Mouse (Mus musculus): ENCODE measurements around the gene Numb. TPM values are rescaled to one million over a fixed set of nuclear protein-coding genes. Genes with fewer than 3 reads are reported as not detected.

Numb gene
- polyA plus RNA-seq, 1 experiment from 2014 or later, result 30.9 TPM

DNA sequence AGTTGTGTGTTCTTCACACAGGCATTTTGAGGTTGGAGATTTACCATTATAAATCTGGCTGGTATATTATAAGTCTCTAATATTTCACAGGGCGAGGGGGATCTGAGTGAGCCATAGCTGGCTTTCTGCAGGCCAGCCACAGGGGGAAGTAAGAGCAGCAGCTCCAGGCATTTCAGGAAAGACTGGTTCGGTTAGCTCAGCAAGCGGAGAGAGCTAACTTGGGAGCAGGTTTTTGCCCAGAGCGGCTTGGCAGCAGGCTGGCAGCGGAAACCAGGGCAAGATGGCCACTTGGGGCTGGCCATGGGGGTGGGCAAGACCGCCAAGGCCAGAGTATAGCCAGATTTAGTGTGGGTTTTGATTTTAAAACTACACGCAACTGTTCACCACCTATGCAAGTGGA is 39.2 kb downstream of the Numb start:
- DNase-seq (ENCODE audit: low read depth, low spot score) (no peak), ATAC-seq (no peak)
- no peak for TF ChIP-seq CTCF (IDR thresholded peaks at IDR 0.05)
- in situ Hi-C loops (cut with MboI; ENCODE audit: low pct_unique_long_range_greater_than_20kb), result no loop called here
- ChIA-PET POLR2A (no interaction called here), CTCF (no interaction called here)
- H3K27me3 ChIP-seq, result no peaks in the 10 kb centered on the region

DNA sequence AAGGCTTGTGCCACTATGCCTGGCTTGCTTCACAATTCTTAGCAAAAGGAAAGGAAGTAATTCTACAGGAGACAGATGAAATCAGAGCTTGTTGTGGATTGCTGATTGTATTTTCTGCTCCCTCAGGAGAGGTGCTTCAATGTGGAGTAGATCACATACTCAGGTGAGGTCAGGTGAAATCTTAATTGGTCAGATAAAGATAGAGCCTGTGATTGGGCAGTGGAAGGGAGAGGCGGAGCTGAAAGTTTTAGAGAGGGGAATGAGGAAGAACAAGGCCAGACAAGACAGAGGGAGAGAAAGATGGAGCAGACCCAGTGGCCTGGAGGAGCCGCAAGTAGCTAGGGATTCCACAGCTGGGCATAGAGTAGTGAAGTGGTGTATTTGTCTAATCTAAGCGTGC is 39.6 kb downstream of the Numb start:
- POLR2A ChIA-PET, result no interaction called here
- in situ Hi-C loops (cut with MboI; ENCODE audit: low pct_unique_long_range_greater_than_20kb), result no loop called here
- ATAC-seq (no peak), DNase-seq (ENCODE audit: low read depth, low spot score) (no peak)
- no peak for TF ChIP-seq CTCF (IDR thresholded peaks at IDR 0.05)
- CTCF ChIA-PET, result no interaction called here
- H3K27me3 ChIP-seq, result no peaks in the 10 kb centered on the region

DNA sequence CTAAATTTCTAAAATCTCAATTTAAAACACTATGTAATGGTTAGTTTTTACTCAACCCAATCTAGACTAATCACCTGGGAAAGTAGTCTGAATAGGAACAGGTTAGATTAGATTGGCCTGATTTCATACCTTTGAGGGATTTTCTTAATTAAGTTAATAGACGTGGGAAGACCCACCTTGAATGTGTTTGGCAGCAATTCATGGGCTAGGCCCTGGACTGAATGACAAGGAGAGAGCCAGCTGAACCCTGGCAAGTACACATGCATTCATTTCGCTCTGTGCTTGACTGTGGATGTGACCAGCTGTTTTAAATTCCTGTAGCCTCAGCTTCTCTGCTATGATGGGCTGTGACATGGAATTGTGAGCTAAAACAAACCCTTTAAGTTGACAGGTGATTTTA is 40.8 kb downstream of the Numb start:
- no peaks in the 10 kb centered on the region for H3K27me3 ChIP-seq
- in situ Hi-C loops (cut with MboI; ENCODE audit: low pct_unique_long_range_greater_than_20kb), result no loop called here
- DNase-seq (ENCODE audit: low read depth, low spot score) (no peak), ATAC-seq (no peak)
- POLR2A ChIA-PET, result no interaction called here
- TF ChIP-seq CTCF (IDR thresholded peaks at IDR 0.05), result no peak
- CTCF ChIA-PET, result no interaction called here

DNA sequence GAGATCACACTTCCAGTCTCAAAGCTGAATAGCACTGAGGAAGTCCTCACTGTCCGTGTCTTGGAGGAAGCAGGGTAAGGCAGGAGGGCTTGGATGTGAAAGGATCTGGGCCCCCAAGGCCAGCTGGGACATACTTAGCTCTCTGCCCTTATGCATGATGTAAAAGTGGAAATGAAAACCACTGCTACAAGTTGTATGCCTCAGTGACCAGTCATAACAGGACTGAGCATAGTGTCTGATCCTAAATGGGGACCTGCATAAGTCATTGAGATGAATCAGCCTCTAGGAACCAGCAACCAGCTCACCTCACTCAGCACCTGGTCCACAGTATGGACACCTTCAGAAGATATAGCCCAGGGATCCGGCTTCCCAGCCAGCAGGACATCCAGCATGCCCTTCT is 46.6 kb downstream of the Numb start:
- TF ChIP-seq CTCF (IDR thresholded peaks at IDR 0.05), result no peak

DNA sequence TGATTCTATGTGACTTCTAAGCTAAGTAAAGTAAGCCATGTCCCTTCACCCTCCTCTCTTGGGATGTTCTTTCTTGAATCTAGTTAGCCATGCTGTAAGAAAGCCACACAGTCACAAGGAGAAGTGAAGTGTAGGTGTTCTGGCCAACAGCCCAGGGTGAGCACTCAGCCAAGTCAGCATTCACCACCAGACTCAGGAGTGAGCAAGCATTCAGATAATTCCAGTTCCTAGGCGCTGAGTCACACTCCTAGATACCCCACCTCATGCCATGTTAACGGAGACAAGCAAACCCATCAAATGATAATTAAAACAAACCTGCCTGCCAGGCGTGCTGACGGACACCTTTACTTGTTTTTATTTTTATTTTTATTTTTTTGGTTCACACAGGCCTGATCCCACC is 47.1 kb downstream of the Numb start:
- in situ Hi-C loops (cut with MboI; ENCODE audit: low pct_unique_long_range_greater_than_20kb), result no loop called here
- ChIA-PET CTCF (no interaction called here), POLR2A (interaction anchor here (1.1 to 1.4 kb wide), 2 partner anchors 41 to 153 kb away, joined by 3 to 4 read pairs; no protein-coding TSS in a partner anchor)
- H3K27me3 ChIP-seq, result no peaks in the 10 kb centered on the region
- no peak for TF ChIP-seq CTCF (IDR thresholded peaks at IDR 0.05)
- peak; percentile 85 for ATAC-seq
- DNase-seq (ENCODE audit: low read depth, low spot score), result peak; percentile 76

More for the DNA sequence above, 46.6 kb downstream of the Numb start:
- DNase-seq (ENCODE audit: low read depth, low spot score) (no peak), ATAC-seq (no peak)
- no peaks in the 10 kb centered on the region for H3K27me3 ChIP-seq
- in situ Hi-C loops (cut with MboI; ENCODE audit: low pct_unique_long_range_greater_than_20kb), result no loop called here
- ChIA-PET POLR2A (interaction anchor here (1.1 to 1.4 kb wide), 2 partner anchors 41 to 153 kb away, joined by 3 to 4 read pairs; no protein-coding TSS in a partner anchor), CTCF (no interaction called here)

DNA sequence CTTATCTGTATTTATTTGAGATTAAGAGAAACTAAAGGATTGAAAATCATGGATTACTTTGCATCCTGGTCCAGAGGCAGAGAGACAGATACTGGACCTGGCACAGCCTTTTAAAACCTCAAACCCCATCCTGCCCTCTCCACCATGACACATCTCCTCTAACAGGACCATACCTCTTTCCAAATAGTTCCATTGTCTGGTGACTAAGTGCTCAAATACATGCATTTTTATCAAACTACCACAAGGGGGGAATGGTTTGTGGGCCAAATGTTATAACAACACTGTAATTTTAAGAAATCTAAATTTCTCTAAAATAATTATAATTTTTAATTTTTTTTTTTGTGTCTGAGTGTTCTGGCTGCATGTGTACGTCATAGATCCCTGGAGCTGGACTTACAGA is 57.2 kb downstream of the Numb start:
- POLR2A ChIA-PET, result no interaction called here
- no peaks in the 10 kb centered on the region for H3K27me3 ChIP-seq
- TF ChIP-seq CTCF (IDR thresholded peaks at IDR 0.05), result peak; percentile 18
- CTCF ChIA-PET, result no interaction called here
- DNase-seq (ENCODE audit: low read depth, low spot score) (no peak), ATAC-seq (no peak)
- in situ Hi-C loops (cut with MboI; ENCODE audit: low pct_unique_long_range_greater_than_20kb), result no loop called here

DNA sequence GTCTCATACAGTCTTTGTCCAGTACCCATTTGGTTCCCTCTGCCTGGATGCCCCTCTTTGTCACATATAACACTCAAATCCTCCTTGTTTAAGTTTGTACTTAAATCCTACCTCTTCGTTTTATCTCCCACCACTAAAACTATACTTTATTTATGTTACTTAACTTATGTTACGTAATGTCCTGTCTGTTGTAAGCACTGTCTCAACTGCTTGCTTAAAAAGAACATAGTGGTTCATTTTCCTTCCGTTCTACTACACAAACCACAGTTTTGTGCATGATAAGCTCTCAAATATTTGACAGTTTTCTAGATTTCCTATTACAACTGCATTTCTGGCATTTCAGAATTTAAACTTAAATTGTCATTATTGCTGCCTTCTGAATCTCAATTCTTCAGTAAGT is 59.9 kb downstream of the Numb start:
- DNase-seq (ENCODE audit: low read depth, low spot score) (no peak), ATAC-seq (no peak)
- H3K27me3 ChIP-seq, result no peaks in the 10 kb centered on the region
- ChIA-PET POLR2A (no interaction called here), CTCF (no interaction called here)
- TF ChIP-seq CTCF (IDR thresholded peaks at IDR 0.05), result no peak
- in situ Hi-C loops (cut with MboI; ENCODE audit: low pct_unique_long_range_greater_than_20kb), result no loop called here

DNA sequence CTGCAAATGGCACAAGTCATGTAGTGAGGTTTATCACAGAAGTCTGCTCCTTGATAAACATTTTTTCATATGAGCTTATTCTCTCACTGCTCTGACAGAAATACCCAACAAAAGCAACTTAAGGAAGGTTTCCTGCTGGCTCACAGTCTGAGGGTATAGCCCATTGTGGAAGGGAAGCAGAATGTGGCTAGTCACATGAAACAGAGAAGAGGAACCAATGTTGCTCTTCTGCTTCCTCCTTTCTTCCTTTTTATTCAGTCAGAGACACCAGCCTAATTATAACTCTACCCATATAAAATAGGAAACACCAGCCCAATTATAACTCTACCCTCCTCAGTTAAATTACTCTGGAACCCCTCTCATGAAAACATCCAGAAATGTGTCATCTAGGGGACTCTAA is 61.0 kb downstream of the Numb start:
- DNase-seq (ENCODE audit: low read depth, low spot score), result no peak
- no peaks in the 10 kb centered on the region for H3K27me3 ChIP-seq
- no peak for ATAC-seq
- no peak for TF ChIP-seq CTCF (IDR thresholded peaks at IDR 0.05)
- ChIA-PET CTCF (no interaction called here), POLR2A (no interaction called here)
- in situ Hi-C loops (cut with MboI; ENCODE audit: low pct_unique_long_range_greater_than_20kb), result no loop called here

DNA sequence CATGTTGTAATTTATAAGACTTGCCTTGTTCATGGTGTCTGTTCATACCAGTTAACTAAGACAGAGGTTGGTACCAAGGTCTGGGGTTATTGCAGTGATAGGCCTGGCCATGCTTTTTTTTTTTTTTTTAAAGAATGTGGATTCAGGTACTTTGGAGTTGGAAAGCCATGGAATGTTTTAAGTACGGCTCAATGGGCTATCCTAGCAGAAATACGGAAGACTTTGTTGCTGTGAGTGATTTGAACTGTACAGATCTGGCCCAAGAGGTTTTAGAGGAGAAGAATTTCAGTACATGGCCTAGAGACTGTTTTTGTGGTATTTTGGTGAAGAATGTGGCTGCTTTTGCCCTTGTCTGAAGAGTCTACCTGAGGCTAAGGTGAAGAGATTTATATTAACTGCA is 63.7 kb downstream of the Numb start:
- H3K27me3 ChIP-seq, result no peaks in the 10 kb centered on the region
- TF ChIP-seq CTCF (IDR thresholded peaks at IDR 0.05), result no peak
- POLR2A ChIA-PET, result no interaction called here
- CTCF ChIA-PET, result no interaction called here
- in situ Hi-C loops (cut with MboI; ENCODE audit: low pct_unique_long_range_greater_than_20kb), result no loop called here
- ATAC-seq, result no peak
- no peak for DNase-seq (ENCODE audit: low read depth, low spot score)

DNA sequence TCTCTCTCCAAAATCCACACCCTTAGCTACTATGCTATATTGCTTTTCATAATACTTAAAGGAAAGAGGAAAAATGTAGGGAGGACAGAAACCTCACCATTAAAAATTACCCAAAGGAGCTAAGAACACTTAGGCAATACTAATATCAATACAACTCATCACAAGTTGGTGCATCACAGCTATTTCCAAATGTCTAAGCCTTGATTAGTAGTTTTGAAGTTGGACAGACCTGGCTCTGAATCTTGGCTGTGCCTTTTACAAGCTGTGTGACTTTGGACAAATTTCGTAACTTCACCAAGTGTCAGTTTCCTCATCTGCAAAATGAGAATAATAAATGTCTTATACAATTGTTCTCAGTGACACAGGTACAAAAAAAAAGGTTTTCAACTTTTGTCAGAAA is 66.5 kb downstream of the Numb start:
- CTCF ChIA-PET, result no interaction called here
- no peak for TF ChIP-seq CTCF (IDR thresholded peaks at IDR 0.05)
- DNase-seq (ENCODE audit: low read depth, low spot score), result no peak
- ATAC-seq, result no peak
- in situ Hi-C loops (cut with MboI; ENCODE audit: low pct_unique_long_range_greater_than_20kb), result no loop called here
- no peaks in the 10 kb centered on the region for H3K27me3 ChIP-seq
- POLR2A ChIA-PET, result no interaction called here

DNA sequence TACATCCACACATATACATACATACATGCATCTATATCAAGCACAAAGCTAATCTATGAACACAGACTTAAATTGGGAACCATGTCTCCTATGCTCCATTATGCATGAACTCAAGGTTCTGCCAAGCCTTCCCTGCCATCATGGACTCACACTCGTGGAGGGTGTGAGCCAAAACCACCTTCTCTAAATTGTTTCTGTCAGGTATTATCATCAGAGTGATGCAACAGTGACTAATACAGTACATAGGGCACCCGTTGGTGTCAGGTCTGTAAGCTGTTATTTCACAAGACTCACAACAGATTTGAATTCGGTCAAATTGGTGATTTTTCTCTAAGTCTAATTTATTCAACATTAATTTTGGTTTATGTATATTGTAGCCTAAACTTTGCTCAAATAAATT is 67.5 kb downstream of the Numb start:
- no peak for DNase-seq (ENCODE audit: low read depth, low spot score)
- TF ChIP-seq CTCF (IDR thresholded peaks at IDR 0.05), result no peak
- no peak for ATAC-seq
- ChIA-PET POLR2A (no interaction called here), CTCF (interaction anchor here (1.0 kb wide), 1 partner anchor 23 kb away, joined by 3 read pairs; no protein-coding TSS in a partner anchor)
- in situ Hi-C loops (cut with MboI; ENCODE audit: low pct_unique_long_range_greater_than_20kb), result no loop called here
- H3K27me3 ChIP-seq, result no peaks in the 10 kb centered on the region

DNA sequence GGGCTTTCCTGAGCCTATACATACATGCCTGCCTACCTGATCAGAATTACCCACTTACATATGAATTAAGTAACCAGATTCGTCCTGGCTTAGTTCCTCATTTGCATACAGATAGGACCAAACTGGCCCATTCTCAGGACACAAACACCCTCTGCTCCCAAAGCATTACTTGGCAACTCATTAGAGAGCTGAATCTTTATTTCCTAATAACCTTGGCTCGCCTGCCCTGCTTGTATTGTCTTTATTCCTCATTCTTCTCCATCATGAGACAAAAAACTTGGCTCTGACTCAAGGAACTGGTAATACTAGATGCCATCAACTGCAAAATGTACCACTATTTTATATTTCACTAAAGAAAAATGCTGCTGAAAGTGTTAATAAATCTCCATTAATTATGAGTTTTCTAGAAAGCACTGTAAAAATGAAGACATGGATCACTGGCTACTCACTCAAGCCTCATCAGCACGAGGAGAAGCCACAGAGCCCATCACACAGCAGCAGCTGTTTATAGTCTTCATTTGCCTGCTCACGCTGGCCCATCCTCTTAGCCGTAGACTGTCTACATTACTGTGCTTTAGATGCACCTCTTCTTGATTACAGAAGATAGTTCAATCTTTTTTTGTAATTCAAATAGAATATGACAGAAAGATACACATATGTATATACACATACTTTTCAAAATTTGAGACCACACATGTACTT is 69.1 kb downstream of the Numb start:
- H3K27me3 ChIP-seq, result no peaks in the 10 kb centered on the region
- DNase-seq (ENCODE audit: low read depth, low spot score) (no peak), ATAC-seq (no peak)
- CTCF ChIA-PET, result interaction anchor here (0.6 kb wide), 1 partner anchor 37 kb away, joined by 3 read pairs; no protein-coding TSS in a partner anchor
- no peak for TF ChIP-seq CTCF (IDR thresholded peaks at IDR 0.05)
- in situ Hi-C loops (cut with MboI; ENCODE audit: low pct_unique_long_range_greater_than_20kb), result no loop called here
- POLR2A ChIA-PET, result no interaction called here

Measured in Patski (cell line).